Mouse (Mus musculus) lung, postnatal 10 days (tissue): ENCODE data around the gene Actr10.

Experiments used
- DNase-seq: peaks from one replicate; pipeline ENCODE4 v3.0.0; 2021

The Actr10 gene

GRCm38 (mm10) chr12:70937571-70938384, at the start of gene Actr10:
Actr10 (plus strand) TSS chr12:70937857.
- DNase-seq, result peak; percentile 95

- no peak for DNase-seq
Measured at GRCm38 (mm10) chr12:70890405-70890804, 47.3 kb upstream of the Actr10 start.

- DNase-seq, result no peak
Measured at GRCm38 (mm10) chr12:70890874-70891470, 46.7 kb upstream of the Actr10 start.

- DNase-seq, result no peak
Measured at GRCm38 (mm10) chr12:70895275-70895674, 42.4 kb upstream of the Actr10 start.

GRCm38 (mm10) chr12:70896068-70896467, 41.6 kb upstream of the Actr10 start:
- DNase-seq, result no peak

GRCm38 (mm10) chr12:70897434-70897833, 40.2 kb upstream of the Actr10 start:
- no peak for DNase-seq

GRCm38 (mm10) chr12:70898450-70898849, 39.2 kb upstream of the Actr10 start:
- DNase-seq, result peak; percentile 36

- no peak for DNase-seq
Measured at GRCm38 (mm10) chr12:70904471-70904870, 33.2 kb upstream of the Actr10 start.

- peak; percentile 51 for DNase-seq
Measured at GRCm38 (mm10) chr12:70906867-70907266, 30.8 kb upstream of the Actr10 start.

GRCm38 (mm10) chr12:70907651-70908050, 30.0 kb upstream of the Actr10 start:
- DNase-seq, result no peak

- DNase-seq, result no peak
Measured at GRCm38 (mm10) chr12:70908076-70908475, 29.6 kb upstream of the Actr10 start.

GRCm38 (mm10) chr12:70910241-70910720, 27.4 kb upstream of the Actr10 start:
- DNase-seq, result peak; percentile 93

- peak; percentile 90 for DNase-seq
Measured at GRCm38 (mm10) chr12:70911029-70911428, 26.6 kb upstream of the Actr10 start.

- DNase-seq, result no peak
Measured at GRCm38 (mm10) chr12:70911676-70912379, 25.8 kb upstream of the Actr10 start.

GRCm38 (mm10) chr12:70913429-70913828, 24.2 kb upstream of the Actr10 start:
- peak; percentile 83 for DNase-seq

GRCm38 (mm10) chr12:70914387-70914786, 23.3 kb upstream of the Actr10 start:
- peak; percentile 57 for DNase-seq

GRCm38 (mm10) chr12:70929781-70930180, 7.9 kb upstream of the Actr10 start:
- DNase-seq, result no peak

GRCm38 (mm10) chr12:70937150-70937549, 507 bp upstream of the Actr10 start:
- DNase-seq, result peak; percentile 27

GRCm38 (mm10) chr12:70940806-70941205, 3.1 kb downstream of the Actr10 start:
- DNase-seq, result no peak

- no peak for DNase-seq
Measured at GRCm38 (mm10) chr12:70944181-70944580, 6.5 kb downstream of the Actr10 start.

- DNase-seq, result no peak
Measured at GRCm38 (mm10) chr12:70946585-70947256, 9.1 kb downstream of the Actr10 start.

GRCm38 (mm10) chr12:70958640-70959039, 21.0 kb downstream of the Actr10 start:
- no peak for DNase-seq

GRCm38 (mm10) chr12:70967581-70967980, 29.9 kb downstream of the Actr10 start:
- DNase-seq, result no peak
